Mouse (Mus musculus) heart, embryonic 16.5 days (tissue): ENCODE measurements around the gene Fbxo34. TPM values are rescaled to one million over a fixed set of nuclear protein-coding genes. Genes with fewer than 3 reads are reported as not detected.
"Not testable (repeated sequence)": the region's sequence is repeated elsewhere in the genome, so short reads cannot be mapped to it uniquely, and the experiment has no call there.

Experiments
- ATAC-seq: fragments of 200-750 bp; cut with Nextera tagmentation; replicated peaks from 2 replicates; pipeline ENCODE4 v1.8.0; 2017; ENCODE audit warnings: moderate number of reproducible peaks; ENCODE audit not compliant: insufficient read depth, low FRiP score; ENCODE audit errors: extremely low read depth
- H3K27ac ChIP-seq: fragments of 300-500 bp; sonication (generic); 2 replicates; pipeline ENCODE4 v1.5.1; 2014; ENCODE audit warnings: mild to moderate bottlenecking, low read length, control low read depth, moderate library complexity
- H3K27me3 ChIP-seq: fragments of 300-500 bp; sonication (generic); 2 replicates; pipeline ENCODE4 v1.6.1; 2014; ENCODE audit warnings: low read length, mixed read lengths; ENCODE audit not compliant: control insufficient read depth, insufficient read depth
- H3K36me3 ChIP-seq: fragments of 300-500 bp; sonication (generic); 2 replicates; pipeline ENCODE4 v1.6.1; 2014; ENCODE audit not compliant: control insufficient read depth, insufficient read depth
- H3K4me1 ChIP-seq: fragments of 300-500 bp; sonication (generic); 2 replicates; pipeline ENCODE4 v1.6.1; 2014; ENCODE audit warnings: low read length, mixed read lengths; ENCODE audit not compliant: control insufficient read depth, insufficient read depth
- H3K4me2 ChIP-seq: fragments of 300-500 bp; sonication (generic); 2 replicates; pipeline ENCODE4 v1.6.1; 2014; ENCODE audit warnings: low read depth, mild to moderate bottlenecking, control low read depth, low read length
- H3K4me3 ChIP-seq: fragments of 300-500 bp; sonication (generic); 2 replicates; pipeline ENCODE4 v1.5.1; 2014; ENCODE audit warnings: mild to moderate bottlenecking, control low read depth, low read length
- H3K9ac ChIP-seq: fragments of 300-500 bp; sonication (generic); 2 replicates; pipeline ENCODE4 v1.6.1; 2014; ENCODE audit warnings: low read length, control low read depth
- H3K9me3 ChIP-seq: fragments of 300-500 bp; sonication (generic); replicated peaks from 2 replicates; pipeline ENCODE4 v1.6.1; 2016; ENCODE audit warnings: low read length; ENCODE audit not compliant: control insufficient read depth
- WGBS: fragments of 180-500 bp; shearing (Covaris S2); extraction: QIAGEN DNeasy Blood & Tissue Kit; methylation state at CpG from one replicate; pipeline ENCODE4 v1.1.7; 2014; 5-methylcytosine and 5-hydroxymethylcytosine counted together
- polyA plus RNA-seq: library from polyadenylated mRNA; unstranded; fragments of >200 nt; fragmentation: Nextera tagmentation; extraction: Ambion mirVana; gene quantifications from 2 replicates; pipeline ENCODE4 v1.2.1, GENCODE M21; 2015

Gene Fbxo34
- polyA plus RNA-seq, 1 experiment from 2014 or later = 16.7 TPM

DNA sequence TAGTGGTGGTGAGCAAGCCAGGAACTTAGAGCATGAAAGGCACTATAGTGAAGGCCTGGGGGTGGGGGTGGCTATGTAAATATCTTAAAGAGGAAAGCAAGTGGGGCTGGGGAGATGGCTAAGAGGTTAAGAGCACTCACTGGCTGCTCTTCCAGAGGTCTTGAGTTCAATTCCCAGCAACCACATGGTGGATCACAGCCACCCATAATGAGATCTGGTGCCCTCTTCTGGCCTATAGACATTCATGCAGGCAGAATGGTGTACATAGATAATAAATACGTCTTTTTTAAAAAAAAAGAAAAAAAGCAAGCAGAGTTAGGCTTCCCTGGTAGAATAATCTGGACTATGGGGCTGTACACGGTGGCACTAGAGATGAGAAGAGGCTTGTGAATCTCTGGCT, 103.2 kb downstream of the Fbxo34 start:
- Histone ChIP-seq H3K27ac (no peak overlapping the region), H3K27me3 (no peaks in the 10 kb centered on the region), H3K9me3 (no peaks in the 10 kb centered on the region), H3K36me3 (peaks cover 30% of the 10 kb centered on the region), H3K9ac (no peak overlapping the region), H3K4me1 (no peaks in the 10 kb centered on the region), H3K4me3 (no peak overlapping the region), H3K4me2 (no peak overlapping the region)
- WGBS = 87% methylated on average over 2 of the region's 2 CpGs
- no peak for ATAC-seq

- Histone ChIP-seq H3K27me3 (no peaks in the 10 kb centered on the region), H3K4me2 (no peak overlapping the region), H3K4me3 (no peak overlapping the region), H3K36me3 (peaks cover 22% of the 10 kb centered on the region), H3K9ac (no peak overlapping the region), H3K27ac (no peak overlapping the region), H3K9me3 (no peaks in the 10 kb centered on the region), H3K4me1 (no peaks in the 10 kb centered on the region)
- no peak for ATAC-seq
- 96% methylated on average over 4 of the region's 4 CpGs for WGBS
These were observed 104.0 kb downstream of the Fbxo34 start for GRCm38 (mm10) chr14:47554236-47554635.

- no peak for ATAC-seq
- H3K36me3 ChIP-seq = peaks cover 22% of the 10 kb centered on the region
- whole genome bisulfite sequencing = 90% methylated on average over 5 of the region's 5 CpGs
These were observed 105.0 kb downstream of the Fbxo34 start for GRCm38 (mm10) chr14:47555225-47555624.

DNA sequence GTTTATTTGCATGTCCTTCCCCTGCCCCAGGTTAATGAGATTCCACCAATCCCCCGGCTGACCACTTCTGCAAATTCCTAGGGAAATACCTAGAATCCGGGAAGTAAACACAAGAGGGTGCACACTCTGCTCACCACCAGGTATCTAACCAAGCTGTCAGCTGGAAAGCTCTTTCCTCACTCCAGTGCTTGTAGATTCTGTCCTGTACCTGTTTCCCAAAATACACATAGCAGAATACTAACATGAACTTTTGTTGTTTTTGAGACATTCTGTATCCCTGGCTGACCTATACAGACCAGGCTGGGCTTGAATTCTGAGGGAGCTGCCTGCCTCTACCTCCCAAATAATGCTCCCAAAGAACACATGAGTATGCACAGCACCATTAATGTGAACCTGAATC, 110.5 kb downstream of the Fbxo34 start:
- WGBS = 85% methylated on average over 2 of the region's 2 CpGs
- no peak overlapping the region for H3K4me3 ChIP-seq
- ATAC-seq = no peak

More at GRCm38 (mm10) chr14:47555225-47555624, 105.0 kb downstream of the Fbxo34 start:
- Histone ChIP-seq H3K4me1 (no peaks in the 10 kb centered on the region), H3K27me3 (no peaks in the 10 kb centered on the region), H3K9me3 (no peaks in the 10 kb centered on the region), H3K27ac (no peak overlapping the region), H3K4me3 (no peak overlapping the region), H3K4me2 (no peak overlapping the region), H3K9ac (no peak overlapping the region)

DNA sequence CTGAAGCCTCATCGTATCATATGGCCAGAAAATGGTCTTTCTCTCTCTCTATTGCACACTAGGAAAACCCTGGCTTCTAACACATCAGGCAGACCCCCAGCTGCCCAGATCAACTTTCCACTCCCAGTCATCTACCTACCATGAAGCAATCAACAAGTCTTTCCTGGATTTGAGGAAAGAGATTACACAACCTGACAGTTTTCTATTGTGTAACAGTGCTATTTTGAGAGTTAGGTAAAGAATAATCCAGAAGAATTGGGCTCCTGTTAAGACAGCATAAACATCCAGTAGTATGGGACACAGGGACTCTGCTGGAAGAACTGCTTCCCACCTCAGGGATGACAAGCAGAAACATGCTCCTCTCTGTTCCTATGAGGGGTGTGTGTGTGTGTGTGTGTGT, 112.3 kb downstream of the Fbxo34 start:
- no peak overlapping the region for H3K4me3 ChIP-seq
- H3K4me2 ChIP-seq = no peak overlapping the region
- H3K27me3 ChIP-seq = no peaks in the 10 kb centered on the region
- ATAC-seq = no peak
- WGBS = 82% methylated on average over 1 of the region's 1 CpGs
- no peaks in the 10 kb centered on the region for H3K36me3 ChIP-seq
- no peak overlapping the region for H3K9ac ChIP-seq
- no peak overlapping the region for H3K27ac ChIP-seq
- H3K9me3 ChIP-seq = no peaks in the 10 kb centered on the region
- H3K4me1 ChIP-seq = peaks cover 6% of the 10 kb centered on the region

More for the DNA sequence above, 110.5 kb downstream of the Fbxo34 start:
- Histone ChIP-seq H3K27ac (no peak overlapping the region), H3K9me3 (no peaks in the 10 kb centered on the region), H3K27me3 (no peaks in the 10 kb centered on the region), H3K4me1 (no peaks in the 10 kb centered on the region), H3K4me2 (no peak overlapping the region), H3K9ac (no peak overlapping the region), H3K36me3 (no peaks in the 10 kb centered on the region)

- no peak for ATAC-seq
- no peaks in the 10 kb centered on the region for H3K36me3 ChIP-seq
- peaks cover 7% of the 10 kb centered on the region for H3K4me1 ChIP-seq
- H3K4me3 ChIP-seq = no peak overlapping the region
- no peak overlapping the region for H3K27ac ChIP-seq
- H3K27me3 ChIP-seq = no peaks in the 10 kb centered on the region
- no peak overlapping the region for H3K4me2 ChIP-seq
- WGBS = 76% methylated on average over 4 of the region's 4 CpGs
- H3K9ac ChIP-seq = no peak overlapping the region
- no peaks in the 10 kb centered on the region for H3K9me3 ChIP-seq
These were observed 112.9 kb downstream of the Fbxo34 start for GRCm38 (mm10) chr14:47563106-47563505.

GRCm38 (mm10) chr14:47567962-47568652, 117.9 kb downstream of the Fbxo34 start:
- Histone ChIP-seq H3K27me3 (no peaks in the 10 kb centered on the region), H3K27ac (no peak overlapping the region; the same call in 1 of the 2 replicates), H3K4me2 (peak overlapping the region; percentile 83), H3K4me3 (peak overlapping the region; percentile 84), H3K9ac (peak overlapping the region; percentile 87), H3K9me3 (no peaks in the 10 kb centered on the region), H3K36me3 (no peaks in the 10 kb centered on the region), H3K4me1 (peaks cover 7% of the 10 kb centered on the region)
- WGBS = under 1% methylated on average over 46 of the region's 46 CpGs
- ATAC-seq = peak; percentile 99

DNA sequence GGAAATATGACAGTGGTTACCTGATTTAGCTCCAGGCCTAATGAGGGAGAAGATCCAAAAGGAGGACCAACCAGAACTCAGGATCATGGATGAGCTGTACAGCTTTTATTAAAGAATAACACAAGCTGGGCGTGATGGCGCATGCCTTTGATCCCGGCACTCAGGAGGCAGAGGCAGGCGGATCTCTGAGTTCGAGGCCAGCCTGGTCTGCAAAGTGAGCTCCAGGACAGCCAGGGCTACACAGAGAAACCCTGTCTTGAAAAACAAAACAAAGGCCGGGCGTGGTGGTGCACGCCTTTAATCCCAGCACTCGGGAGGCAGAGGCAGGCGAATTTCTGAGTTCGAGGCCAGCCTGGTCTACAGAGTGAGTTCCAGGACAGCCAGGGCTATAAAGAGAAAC, 120.3 kb downstream of the Fbxo34 start, which contains the start of gene Atg14:
TSS of gene Atg14 (minus strand) at position 101 of the 400 bp plus-strand sequence.
- not testable (repeated sequence) for H3K36me3 ChIP-seq, ATAC-seq, H3K4me3 ChIP-seq, H3K4me2 ChIP-seq, H3K9ac ChIP-seq, H3K9me3 ChIP-seq, H3K4me1 ChIP-seq, H3K27me3 ChIP-seq, H3K27ac ChIP-seq
- WGBS = 89% methylated on average over 11 of the region's 11 CpGs

GRCm38 (mm10) chr14:47572707-47573106, 122.5 kb downstream of the Fbxo34 start:
- Histone ChIP-seq H3K9ac (no peak overlapping the region), H3K36me3 (no peaks in the 10 kb centered on the region), H3K9me3 (no peaks in the 10 kb centered on the region; the same call in 1 of the 2 replicates), H3K4me2 (no peak overlapping the region), H3K27ac (no peak overlapping the region), H3K4me1 (no peaks in the 10 kb centered on the region), H3K4me3 (no peak overlapping the region), H3K27me3 (no peaks in the 10 kb centered on the region)
- ATAC-seq = no peak
- 66% methylated on average over 4 of the region's 4 CpGs for WGBS
